Mouse (Mus musculus) limb, embryonic 13.5 days (tissue): ENCODE measurements around the gene Pi4kb. TPM values are rescaled to one million over a fixed set of nuclear protein-coding genes. Genes with fewer than 3 reads are reported as not detected.
"Not testable (repeated sequence)": the region's sequence is repeated elsewhere in the genome, so short reads cannot be mapped to it uniquely, and the experiment has no call there.

ENCODE experiments used
- ATAC-seq: fragments of 200-750 bp; cut with Nextera tagmentation; 2 replicates; pipeline ENCODE4 v1.8.0; 2017; ENCODE audit warnings: low read depth, moderate number of reproducible peaks, moderate TSS enrichment; ENCODE audit not compliant: low FRiP score
- H3K27ac ChIP-seq: fragments of 300-500 bp; sonication (generic); 2 replicates; pipeline ENCODE4 v1.5.1; 2015; ENCODE audit warnings: inconsistent platforms, mild to moderate bottlenecking, moderate library complexity
- H3K27me3 ChIP-seq: fragments of 300-500 bp; sonication (generic); 2 replicates; pipeline ENCODE4 v1.6.1; 2015; ENCODE audit warnings: mild to moderate bottlenecking, inconsistent platforms
- H3K36me3 ChIP-seq: fragments of 300-500 bp; sonication (generic); 2 replicates; pipeline ENCODE4 v1.6.1; 2015; ENCODE audit warnings: inconsistent platforms, mild to moderate bottlenecking, moderate library complexity
- H3K4me1 ChIP-seq: fragments of 300-500 bp; sonication (generic); 2 replicates; pipeline ENCODE4 v1.6.1; 2015; ENCODE audit warnings: inconsistent platforms
- H3K4me2 ChIP-seq: fragments of 300-500 bp; sonication (generic); replicated peaks from 2 replicates; pipeline ENCODE4 v1.6.1; 2015; ENCODE audit warnings: inconsistent platforms, mild to moderate bottlenecking, moderate library complexity
- H3K4me3 ChIP-seq: fragments of 300-500 bp; sonication (generic); 2 replicates; pipeline ENCODE4 v1.5.1; 2015; ENCODE audit warnings: moderate library complexity, mild to moderate bottlenecking, inconsistent platforms
- H3K9ac ChIP-seq: fragments of 300-500 bp; sonication (generic); 2 replicates; pipeline ENCODE4 v1.6.1; 2015; ENCODE audit warnings: mild to moderate bottlenecking, inconsistent platforms
- H3K9me3 ChIP-seq: fragments of 300-500 bp; sonication (generic); 2 replicates; pipeline ENCODE4 v1.6.1; 2016; ENCODE audit warnings: inconsistent platforms
- WGBS: fragments of 180-500 bp; shearing (Covaris S2); methylation state at CpG from one replicate; pipeline ENCODE4 v1.1.7; 2015; 5-methylcytosine and 5-hydroxymethylcytosine counted together
- polyA plus RNA-seq: library from polyadenylated mRNA; unstranded; fragments of >200 nt; fragmentation: Nextera tagmentation; extraction: Ambion mirVana; gene quantifications from 2 replicates; pipeline ENCODE4 v1.2.1, GENCODE M21; 2015

The Pi4kb gene
- polyA plus RNA-seq, result 27.8 and 34.3 TPM in 2 replicates

- peak within 1 kb of the TSS; percentile 89 for H3K4me3 ChIP-seq
- no peaks in the 10 kb centered on the region for H3K27me3 ChIP-seq
- peak; percentile 94 for ATAC-seq
- peak within 1 kb of the TSS; percentile 82 for H3K27ac ChIP-seq
- H3K36me3 ChIP-seq, result peaks cover 15% of the 10 kb centered on the region
- peaks cover 13% of the 10 kb centered on the region for H3K4me1 ChIP-seq
- H3K9me3 ChIP-seq, result no peaks in the 10 kb centered on the region
- WGBS, result under 1% methylated on average over 57 of the region's 57 CpGs
- H3K9ac ChIP-seq, result peak within 1 kb of the TSS; percentile 94
- H3K4me2 ChIP-seq, result peak within 1 kb of the TSS; percentile 78
Measured at GRCm38 (mm10) chr3:94974528-94975422, at the start of gene Pi4kb. Gene Pi4kb (plus strand): TSS chr3:94974731.

GRCm38 (mm10) chr3:94926301-94926736 is 48.2 kb upstream of the Pi4kb start:
- WGBS, result 54% methylated on average over 4 of the region's 4 CpGs
- not testable (repeated sequence) for H3K27me3 ChIP-seq, ATAC-seq, H3K36me3 ChIP-seq, H3K4me1 ChIP-seq, H3K4me3 ChIP-seq, H3K4me2 ChIP-seq, H3K27ac ChIP-seq, H3K9me3 ChIP-seq, H3K9ac ChIP-seq

GRCm38 (mm10) chr3:94928979-94929378 is 45.6 kb upstream of the Pi4kb start:
- not testable (repeated sequence) for ATAC-seq
- peaks cover 13% of the 10 kb centered on the region for H3K4me1 ChIP-seq

GRCm38 (mm10) chr3:94930386-94931266 is 43.9 kb upstream of the Pi4kb start:
- not testable (repeated sequence) for H3K9me3 ChIP-seq, H3K27me3 ChIP-seq, H3K27ac ChIP-seq, H3K4me3 ChIP-seq, ATAC-seq, H3K36me3 ChIP-seq, H3K9ac ChIP-seq, H3K4me2 ChIP-seq
- H3K4me1 ChIP-seq, result peaks cover 13% of the 10 kb centered on the region
- WGBS, result 32% methylated on average over 7 of the region's 7 CpGs

More at GRCm38 (mm10) chr3:94928979-94929378, 45.6 kb upstream of the Pi4kb start:
- not testable (repeated sequence) for H3K4me2 ChIP-seq, H3K4me3 ChIP-seq, H3K27me3 ChIP-seq, H3K36me3 ChIP-seq, H3K9me3 ChIP-seq, H3K9ac ChIP-seq, H3K27ac ChIP-seq
- WGBS, result 82% methylated on average over 4 of the region's 4 CpGs

DNA sequence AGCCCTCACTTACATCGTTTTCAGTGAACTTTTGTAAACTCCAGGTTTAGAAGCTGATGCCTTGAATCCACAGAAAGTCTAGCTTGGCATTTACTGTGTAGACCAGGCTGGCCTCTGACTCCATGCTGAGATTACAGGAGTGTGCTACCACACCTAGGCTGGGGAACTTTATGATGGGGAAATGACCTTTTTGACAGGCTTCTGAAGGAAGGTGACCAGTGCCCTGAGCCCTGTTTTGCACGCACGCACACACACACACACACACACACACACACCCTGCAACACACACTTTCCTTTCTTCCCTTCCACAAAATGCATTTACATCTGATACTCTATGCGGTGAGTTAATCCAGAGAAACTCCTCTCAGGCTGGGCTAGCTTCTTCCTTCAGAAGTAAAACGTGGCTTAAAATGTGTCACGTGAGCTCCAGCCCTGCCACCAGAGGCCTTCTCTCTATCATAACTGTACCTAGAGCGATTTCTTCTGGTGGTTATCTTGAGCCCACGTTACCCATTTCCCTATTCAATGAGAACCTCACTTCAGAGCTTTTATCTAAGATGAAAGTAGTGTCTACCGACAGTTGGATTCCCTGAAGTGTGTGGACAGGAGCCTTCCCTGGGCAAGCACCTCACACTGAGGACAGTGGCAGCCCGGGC is 43.0 kb upstream of the Pi4kb start:
- 79% methylated on average over 10 of the region's 10 CpGs for WGBS
- H3K9me3 ChIP-seq, H3K36me3 ChIP-seq, H3K4me2 ChIP-seq, H3K9ac ChIP-seq, ATAC-seq, H3K27me3 ChIP-seq, H3K27ac ChIP-seq, H3K4me3 ChIP-seq: not testable (repeated sequence)
- H3K4me1 ChIP-seq, result peaks cover 13% of the 10 kb centered on the region

DNA sequence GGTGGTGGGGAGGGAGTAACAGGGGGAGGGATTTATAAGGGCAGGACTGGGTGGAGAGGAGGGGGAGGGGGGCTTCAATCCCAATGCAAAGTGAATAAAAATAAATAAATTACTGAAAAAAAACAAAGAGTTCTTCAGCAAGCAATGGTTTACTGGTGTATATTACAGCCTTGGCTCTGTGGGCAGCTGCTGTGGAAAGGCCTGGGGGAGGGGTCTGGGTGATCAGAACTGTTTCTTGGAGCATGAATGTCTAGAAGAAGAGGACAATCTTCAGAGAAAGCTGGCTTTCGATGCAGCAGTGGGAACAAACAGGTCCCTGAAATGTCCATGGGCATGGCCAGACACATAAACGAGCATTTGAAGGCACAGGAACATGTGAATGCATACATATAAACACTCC is 42.3 kb upstream of the Pi4kb start:
- H3K36me3 ChIP-seq, H3K9ac ChIP-seq, H3K9me3 ChIP-seq, H3K27me3 ChIP-seq, H3K4me3 ChIP-seq, ATAC-seq: not testable (repeated sequence)
- 49% methylated on average over 2 of the region's 2 CpGs for WGBS
- H3K4me2 ChIP-seq, result peak overlapping the region; percentile 65
- peaks cover 13% of the 10 kb centered on the region for H3K4me1 ChIP-seq
- peak overlapping the region; percentile 81 for H3K27ac ChIP-seq

GRCm38 (mm10) chr3:94932809-94933564 is 41.5 kb upstream of the Pi4kb start, which contains the start of gene Selenbp1:
Gene Selenbp1 (plus strand): TSS chr3:94933056.
- H3K27ac ChIP-seq, result peak within 1 kb of the TSS; percentile 81
- no peaks in the 10 kb centered on the region for H3K27me3 ChIP-seq
- peak within 1 kb of the TSS; percentile 65 for H3K4me2 ChIP-seq
- peak within 1 kb of the TSS; percentile 37 for H3K4me3 ChIP-seq
- peaks cover 13% of the 10 kb centered on the region for H3K4me1 ChIP-seq
- ATAC-seq, result peak; percentile 90
- no peaks in the 10 kb centered on the region for H3K9me3 ChIP-seq
- WGBS, result 13% methylated on average over 16 of the region's 16 CpGs
- H3K36me3 ChIP-seq, result no peaks in the 10 kb centered on the region
- H3K9ac ChIP-seq, result peak within 1 kb of the TSS; percentile 67

DNA sequence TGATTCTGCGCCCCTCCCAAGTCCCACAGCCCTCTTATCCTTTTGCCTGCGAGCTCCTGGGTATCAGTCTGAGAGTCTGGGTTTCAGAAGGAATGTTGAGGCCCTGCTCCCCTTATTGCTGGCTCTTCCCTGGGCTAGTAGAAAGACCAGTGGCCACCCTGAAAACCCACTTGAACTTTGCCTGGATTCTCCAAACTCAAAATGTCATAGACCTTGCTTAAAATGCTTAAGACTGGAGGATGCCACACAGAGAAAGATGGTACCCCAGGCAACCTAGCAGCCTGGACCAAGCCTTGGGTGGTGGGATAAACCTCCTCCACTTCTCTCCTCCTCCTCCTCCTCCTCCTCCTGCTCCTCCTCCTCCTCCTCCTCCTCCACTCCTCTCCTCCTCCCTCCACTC is 40.9 kb upstream of the Pi4kb start:
- peak overlapping the region; percentile 65 for H3K4me2 ChIP-seq
- peaks cover 13% of the 10 kb centered on the region for H3K4me1 ChIP-seq
- not testable (repeated sequence) for H3K9me3 ChIP-seq, H3K27me3 ChIP-seq, H3K36me3 ChIP-seq, H3K9ac ChIP-seq, H3K4me3 ChIP-seq, H3K27ac ChIP-seq, ATAC-seq
- no CpG with 5 or more reads among the region's 2 CpGs for WGBS

GRCm38 (mm10) chr3:94934564-94934963 is 40.0 kb upstream of the Pi4kb start:
- WGBS, result 98% methylated on average over 3 of the region's 3 CpGs
- not testable (repeated sequence) for ATAC-seq, H3K9ac ChIP-seq, H3K27ac ChIP-seq, H3K9me3 ChIP-seq, H3K4me3 ChIP-seq, H3K4me2 ChIP-seq, H3K36me3 ChIP-seq, H3K27me3 ChIP-seq
- H3K4me1 ChIP-seq, result peaks cover 13% of the 10 kb centered on the region

- H3K9me3 ChIP-seq, H3K4me2 ChIP-seq, H3K27ac ChIP-seq, ATAC-seq, H3K36me3 ChIP-seq, H3K27me3 ChIP-seq, H3K9ac ChIP-seq, H3K4me3 ChIP-seq: not testable (repeated sequence)
- WGBS, result 92% methylated on average over 3 of the region's 3 CpGs
- peaks cover 13% of the 10 kb centered on the region for H3K4me1 ChIP-seq
Measured at GRCm38 (mm10) chr3:94935332-94935731, 39.2 kb upstream of the Pi4kb start.

- not testable (repeated sequence) for H3K27ac ChIP-seq, H3K4me2 ChIP-seq, H3K9me3 ChIP-seq, H3K36me3 ChIP-seq, H3K9ac ChIP-seq, ATAC-seq, H3K27me3 ChIP-seq, H3K4me3 ChIP-seq
- H3K4me1 ChIP-seq, result peaks cover 13% of the 10 kb centered on the region
- 72% methylated on average over 5 of the region's 5 CpGs for WGBS
Measured at GRCm38 (mm10) chr3:94936147-94936546, 38.4 kb upstream of the Pi4kb start.
